Mouse (Mus musculus): ENCODE measurements around the gene Zdhhc14.

GRCm38 (mm10) chr17:5711861-5712260 is 219.5 kb downstream of the Zdhhc14 start:
- no peak for TF ChIP-seq POLR2A (IDR thresholded peaks at IDR 0.05; ENCODE audit: low read depth, low read length)
- no peak for TF ChIP-seq CTCF (IDR thresholded peaks at IDR 0.05; ENCODE audit: extremely low read depth, insufficient read length, insufficient replicate concordance, low read depth, low read length)

All from small intestine, adult 2 months (tissue).